Mouse (Mus musculus) c-Kit-positive CD71-positive TER-119-negative erythroid progenitor cells, embryonic 14.5 days (primary cell): Measurements from ENCODE around the gene Cdk5.

ENCODE experiments used
- DNase-seq: peaks from one replicate; pipeline ENCODE4 v3.0.0-alpha.2; 2013; ENCODE audit warnings: low read depth

Cdk5 gene

DNA sequence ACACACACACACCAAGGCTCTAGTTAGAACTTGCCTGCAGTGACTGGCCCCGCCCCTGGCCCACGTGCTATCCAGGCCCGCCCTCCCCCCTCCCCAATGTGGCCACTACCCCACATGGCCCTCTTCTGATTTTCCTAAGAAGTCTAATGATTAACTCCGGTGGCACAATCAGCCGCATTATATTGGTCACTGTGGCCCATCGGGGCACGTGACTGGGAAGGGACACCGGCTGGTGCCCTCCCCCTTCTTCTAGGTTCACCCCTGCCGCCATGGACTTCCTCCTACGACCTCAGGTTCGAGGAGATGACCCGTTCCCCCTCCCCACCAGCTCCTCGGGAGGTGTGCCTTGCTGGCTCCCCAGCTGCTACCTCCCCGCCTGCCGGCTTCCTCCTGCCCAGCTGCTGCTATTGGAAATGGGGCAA lies 4.7 kb upstream of the Cdk5 start:
- no peak for DNase-seq

DNA sequence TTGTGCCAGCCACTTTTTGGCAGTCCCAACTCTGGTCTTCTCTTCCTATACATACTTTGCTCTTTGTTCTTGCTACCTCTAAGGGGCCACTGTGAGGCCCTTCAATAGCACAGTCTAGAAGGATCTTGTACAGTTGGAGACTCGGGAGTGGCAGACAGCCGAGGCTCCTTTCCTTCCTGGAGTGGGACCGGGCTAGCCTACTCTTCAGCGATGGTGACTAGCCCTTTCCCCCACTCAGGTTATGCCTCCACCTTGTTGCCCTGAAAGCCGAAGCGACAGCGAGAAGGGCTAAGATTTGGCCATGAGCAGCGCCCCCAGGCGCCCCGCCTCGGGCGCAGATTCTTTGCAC lies 3.9 kb upstream of the Cdk5 start:
- DNase-seq, result no peak

DNA sequence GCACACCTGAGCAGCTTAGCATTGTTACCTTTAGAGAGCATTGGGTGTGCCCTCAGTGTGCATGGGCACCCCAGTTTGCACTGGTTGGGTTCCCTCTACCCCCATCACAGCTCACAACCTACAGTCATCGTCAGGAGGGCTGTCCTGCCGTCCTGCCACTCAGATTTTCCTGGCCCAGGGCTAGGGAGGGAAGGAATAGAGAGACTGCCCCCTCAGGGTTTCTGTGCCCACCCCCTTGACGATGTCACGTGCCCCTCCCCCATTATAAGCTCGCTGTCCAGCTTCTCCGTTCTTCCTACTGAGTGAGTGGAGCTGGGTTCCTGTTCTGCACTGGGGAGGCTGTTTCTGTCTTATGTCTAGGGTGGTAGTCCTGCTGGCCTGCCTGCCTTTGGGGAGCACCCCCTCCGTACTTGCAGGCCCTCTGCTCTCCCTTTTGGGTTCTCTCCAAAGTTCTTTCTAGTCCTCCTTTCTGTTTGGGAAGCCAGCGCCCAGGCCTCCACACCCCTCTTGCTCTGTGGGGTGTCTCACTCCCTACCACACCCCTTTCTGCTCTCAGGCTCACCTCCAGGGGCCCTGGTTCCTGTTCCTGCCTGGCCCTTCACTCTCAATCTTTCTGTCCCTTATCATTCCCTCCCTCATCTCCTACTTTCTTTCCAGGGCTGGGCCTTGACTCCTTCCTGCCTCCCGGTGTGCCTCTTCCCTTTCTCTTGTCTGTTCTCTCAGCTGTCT lies 3.4 kb upstream of the Cdk5 start:
- no peak for DNase-seq

DNA sequence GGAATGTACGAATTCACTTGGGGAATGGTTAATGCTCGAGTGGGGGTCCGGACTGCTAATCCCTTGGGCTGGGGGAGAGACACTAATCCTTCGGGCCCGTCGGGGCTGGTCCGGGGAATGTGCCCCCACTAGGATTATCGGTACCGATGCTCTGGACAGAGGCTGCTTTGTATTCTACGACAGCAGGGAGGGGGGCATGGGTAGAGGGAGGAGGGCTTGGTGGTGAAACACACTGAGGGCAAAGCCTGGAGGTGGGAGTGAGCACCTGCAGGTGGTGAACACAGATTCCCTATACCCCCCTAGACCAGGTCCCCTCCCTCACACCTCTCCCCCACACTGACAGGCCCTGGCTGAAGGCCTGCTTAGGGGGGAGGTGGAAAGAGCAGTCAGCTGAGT lies 2.7 kb upstream of the Cdk5 start:
- no peak for DNase-seq

DNA sequence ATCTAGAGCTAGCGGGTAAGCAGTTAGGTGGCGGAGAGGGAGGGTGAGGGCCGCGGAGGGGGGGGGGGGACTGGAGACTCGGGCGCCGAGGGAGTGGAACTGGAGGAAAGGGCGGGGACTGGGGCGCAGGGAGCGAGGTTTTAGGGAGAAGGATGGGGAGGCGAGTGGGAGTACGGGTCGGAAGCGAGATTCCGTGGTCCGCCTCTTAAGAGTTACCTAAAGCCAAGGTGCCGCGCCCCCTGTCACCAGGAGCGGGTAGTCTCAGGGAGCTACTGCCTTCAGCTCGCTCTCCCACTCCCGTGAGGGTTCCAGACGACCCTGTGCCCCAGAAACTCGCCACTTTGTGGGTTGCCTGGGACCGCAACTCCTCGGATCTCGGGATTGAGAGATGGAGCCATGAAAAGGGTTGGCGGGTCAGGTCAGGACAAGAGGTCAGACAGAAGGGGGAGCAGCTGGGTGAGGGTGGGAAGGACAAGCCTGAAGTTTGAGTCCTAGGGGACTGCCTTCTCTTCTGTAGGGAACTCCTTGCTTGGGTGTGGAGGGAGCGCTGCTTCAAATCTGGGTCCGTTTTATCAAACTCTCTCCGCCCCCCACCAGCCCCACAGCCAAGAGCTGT lies 2.2 kb upstream of the Cdk5 start:
- DNase-seq, result peak; percentile 45

DNA sequence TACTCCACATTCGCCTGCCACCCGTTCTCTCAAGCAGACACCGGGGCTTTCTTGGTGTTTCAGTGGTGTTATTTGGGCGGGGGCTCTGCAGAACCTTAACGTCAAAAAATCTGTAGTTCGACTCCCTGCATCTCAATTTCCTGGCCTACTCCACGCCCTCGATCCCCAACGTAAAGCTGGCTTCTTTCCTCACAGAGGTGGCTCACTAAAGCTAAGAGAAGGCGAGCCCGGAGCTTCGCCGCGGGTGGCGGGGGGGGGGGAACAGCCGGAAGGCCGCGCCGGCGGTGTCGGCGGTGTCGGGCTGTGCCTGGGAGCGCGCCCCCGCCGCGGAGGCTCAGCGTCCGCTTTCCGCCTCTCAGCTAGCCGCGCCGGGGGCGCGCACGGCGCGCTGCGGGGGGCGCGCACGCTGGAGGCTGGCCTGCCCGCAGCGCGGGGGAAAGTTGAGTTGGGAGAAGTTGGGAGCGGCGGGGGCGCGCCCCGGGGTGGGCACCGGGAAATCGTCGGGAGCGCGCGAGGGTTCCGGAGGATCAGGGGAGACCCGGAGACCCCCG lies 1.6 kb upstream of the Cdk5 start:
- peak; percentile 67 for DNase-seq

DNA sequence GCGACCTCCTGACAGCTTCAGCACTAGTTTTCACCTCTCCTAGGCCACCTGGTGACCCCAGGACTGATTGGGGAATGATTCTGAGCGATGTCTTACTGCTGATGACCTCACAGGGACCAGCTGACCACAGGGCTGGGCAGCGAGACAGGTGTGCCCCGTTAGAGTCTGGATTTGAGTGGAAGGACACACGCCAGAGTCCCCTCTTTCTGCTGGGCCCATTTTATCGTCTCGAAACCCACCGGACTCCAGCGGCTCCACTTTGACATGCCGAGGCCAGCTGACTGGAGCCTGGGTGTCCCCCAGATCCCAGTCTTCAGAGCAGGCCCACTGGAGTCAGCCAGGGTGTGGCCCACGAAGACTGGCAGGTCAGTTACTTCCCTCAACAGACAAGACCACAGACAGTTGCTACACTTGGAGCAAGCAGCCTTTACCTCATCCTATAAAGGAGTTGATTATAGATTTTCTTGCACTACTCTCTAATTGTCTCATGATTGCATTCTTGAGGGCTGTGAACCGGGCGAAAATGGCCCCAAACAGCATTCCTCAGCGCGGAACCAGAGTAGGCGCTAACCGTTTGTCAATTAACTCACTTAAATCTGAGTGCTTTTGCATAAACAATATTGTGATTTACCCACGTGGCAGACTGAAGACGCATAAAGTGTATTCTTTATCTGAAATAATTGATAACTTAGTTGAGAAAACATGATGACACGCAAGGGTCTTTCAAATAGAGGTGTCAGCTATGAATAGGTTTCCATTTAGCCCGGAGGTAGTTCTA lies 863 bp upstream of the Cdk5 start:
- no peak for DNase-seq

DNA sequence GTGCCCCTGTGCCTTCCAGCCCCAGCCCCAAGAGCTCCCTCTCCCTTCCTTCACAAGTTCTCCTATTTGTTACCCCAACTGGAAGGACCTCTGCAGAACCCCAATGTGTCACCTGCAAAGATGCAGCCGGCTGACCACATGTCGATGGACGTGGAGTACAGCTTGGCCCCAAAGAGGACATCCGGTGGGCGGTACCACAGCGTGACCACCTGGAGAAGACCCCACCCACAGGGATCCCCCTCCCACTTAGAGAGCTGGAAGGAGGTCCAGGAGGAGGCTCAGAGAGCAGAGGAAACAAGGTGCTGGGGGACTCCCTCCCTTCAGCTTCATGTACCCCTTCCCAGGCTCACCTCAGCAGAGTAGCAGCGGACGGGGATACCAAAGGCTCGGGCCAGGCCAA lies 2.9 kb downstream of the Cdk5 start:
- DNase-seq, result no peak

DNA sequence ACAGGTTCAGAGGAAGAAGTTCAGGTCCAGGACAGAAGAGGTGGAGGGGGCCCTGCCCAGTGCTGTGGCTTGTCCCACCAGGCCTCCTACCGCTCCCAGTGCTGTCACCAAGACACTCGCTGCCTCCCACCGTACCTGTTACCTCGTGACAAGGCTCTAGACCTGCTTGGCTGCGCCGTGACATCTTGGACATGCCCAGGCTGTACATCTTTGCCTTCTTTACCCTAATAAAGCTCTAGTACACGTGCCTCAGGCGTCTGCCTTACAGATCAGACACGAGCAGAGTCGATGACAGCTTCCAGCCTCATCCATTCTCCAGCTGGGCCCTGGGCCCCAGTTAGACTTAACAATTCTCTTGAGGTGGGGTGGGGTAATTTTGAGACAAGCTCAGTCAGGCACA lies 5.7 kb downstream of the Cdk5 start:
- DNase-seq, result no peak

DNA sequence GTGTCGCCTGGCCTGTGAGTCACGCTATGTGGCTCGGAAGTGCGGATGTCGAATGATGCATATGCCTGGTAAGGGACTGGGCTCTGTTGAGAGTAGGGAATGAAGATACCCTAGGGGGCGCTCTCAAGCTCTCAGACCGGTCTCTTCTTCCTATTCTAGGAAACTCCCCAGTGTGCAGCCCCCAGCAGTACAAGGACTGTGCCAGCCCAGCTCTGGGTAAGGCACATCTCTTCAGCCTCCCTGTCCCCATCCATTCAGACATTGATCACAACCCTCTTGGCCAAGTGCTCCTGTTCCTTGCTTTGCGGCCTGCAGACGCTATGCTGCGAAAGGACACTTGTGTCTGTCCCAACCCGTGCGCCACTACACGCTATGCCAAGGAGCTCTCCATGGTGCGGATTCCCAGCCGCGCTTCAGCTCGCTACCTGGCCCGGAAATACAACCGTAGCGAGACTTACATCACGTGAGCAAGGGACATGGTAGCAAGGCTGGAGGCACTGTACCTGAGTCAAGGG lies 7.1 kb downstream of the Cdk5 start:
- DNase-seq, result peak; percentile 64

DNA sequence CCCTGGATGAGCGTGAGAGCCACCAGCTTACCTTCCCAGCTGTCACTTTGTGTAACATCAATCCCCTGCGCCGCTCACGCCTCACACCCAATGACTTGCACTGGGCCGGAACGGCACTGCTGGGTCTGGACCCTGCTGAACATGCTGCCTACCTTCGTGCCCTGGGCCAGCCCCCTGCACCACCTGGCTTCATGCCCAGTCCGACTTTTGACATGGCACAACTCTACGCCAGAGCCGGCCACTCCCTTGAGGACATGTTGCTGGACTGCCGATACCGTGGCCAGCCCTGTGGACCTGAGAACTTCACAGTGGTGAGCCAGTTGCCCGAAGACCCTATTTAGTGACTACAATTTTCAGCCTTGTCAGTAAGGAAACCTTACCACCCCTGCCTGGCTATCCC lies 9.4 kb downstream of the Cdk5 start:
- DNase-seq, result no peak

DNA sequence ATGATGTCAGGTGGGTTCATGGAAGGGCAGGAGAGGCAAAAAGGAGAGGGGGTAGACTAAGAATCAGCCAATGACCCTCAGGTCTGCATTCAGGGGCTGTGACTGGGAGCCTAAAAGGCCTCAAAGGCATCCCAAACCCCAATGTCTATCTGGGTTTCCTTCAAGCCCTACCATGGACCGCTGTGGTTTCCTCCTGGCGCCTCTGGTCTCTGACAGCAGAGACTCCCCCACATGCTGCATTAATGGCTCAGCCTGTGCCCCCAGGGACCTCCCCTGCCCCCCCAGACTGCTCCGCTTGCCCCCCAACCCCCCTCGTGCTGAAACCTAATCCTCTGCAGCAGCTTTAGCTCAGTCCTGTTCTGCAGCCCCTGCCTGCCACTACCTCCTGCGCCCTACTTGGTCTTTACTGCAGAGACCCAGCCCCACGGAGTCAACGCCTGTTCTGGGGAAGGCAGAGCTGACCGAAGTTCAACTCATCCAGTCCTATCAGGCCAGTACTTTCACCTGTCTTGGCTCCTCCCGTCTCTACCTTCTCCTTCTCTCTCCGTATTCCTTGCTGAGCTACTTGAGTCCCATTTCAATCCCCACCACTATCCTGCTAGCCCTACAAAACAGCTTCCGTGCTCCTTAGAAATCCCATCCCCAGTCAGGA lies 10.2 kb downstream of the Cdk5 start, which contains the start of gene Asic3:
Gene Asic3 (plus strand): TSS at position 351 of the 652 bp plus-strand sequence.
- no peak for DNase-seq

DNA sequence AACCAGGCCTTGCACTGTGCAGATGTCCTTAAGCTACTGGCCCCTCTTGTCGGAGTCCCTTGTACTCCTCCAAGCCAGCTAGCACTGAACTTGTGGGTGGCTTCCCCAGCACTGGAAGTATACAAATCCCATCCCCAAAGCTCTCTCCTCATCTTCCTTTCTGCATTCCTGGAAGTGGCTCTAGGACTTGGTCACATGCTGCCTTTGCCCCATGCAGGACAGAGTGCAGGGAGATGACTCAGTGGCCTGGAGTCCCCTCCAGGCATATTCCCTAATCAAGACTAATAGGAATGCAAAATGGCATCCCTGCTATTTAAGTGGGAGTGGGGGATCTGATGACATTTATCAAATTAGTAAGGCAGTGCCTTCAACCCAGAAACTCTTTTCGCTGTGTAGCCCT lies 11.3 kb downstream of the Cdk5 start:
- no peak for DNase-seq

DNA sequence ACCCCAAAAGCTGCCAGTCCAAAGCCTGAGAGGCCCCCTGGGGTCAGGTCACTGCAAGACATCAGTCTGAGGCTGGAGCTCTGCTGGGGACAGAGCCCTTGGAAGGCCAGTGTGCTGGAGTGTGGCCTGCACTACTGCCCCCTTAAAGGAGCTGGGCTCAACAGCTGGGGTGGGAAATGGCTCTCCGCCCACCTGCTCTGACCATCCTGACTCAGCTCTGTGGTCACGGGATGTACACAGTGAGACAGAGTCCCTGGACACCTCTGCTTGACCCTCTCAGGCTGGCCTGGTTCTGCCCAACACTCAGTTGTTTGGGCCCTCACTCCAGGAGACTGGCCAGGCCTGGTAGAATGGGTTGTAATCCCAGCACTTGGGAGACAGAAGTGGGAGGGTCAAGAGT lies 13.9 kb downstream of the Cdk5 start:
- DNase-seq, result no peak

DNA sequence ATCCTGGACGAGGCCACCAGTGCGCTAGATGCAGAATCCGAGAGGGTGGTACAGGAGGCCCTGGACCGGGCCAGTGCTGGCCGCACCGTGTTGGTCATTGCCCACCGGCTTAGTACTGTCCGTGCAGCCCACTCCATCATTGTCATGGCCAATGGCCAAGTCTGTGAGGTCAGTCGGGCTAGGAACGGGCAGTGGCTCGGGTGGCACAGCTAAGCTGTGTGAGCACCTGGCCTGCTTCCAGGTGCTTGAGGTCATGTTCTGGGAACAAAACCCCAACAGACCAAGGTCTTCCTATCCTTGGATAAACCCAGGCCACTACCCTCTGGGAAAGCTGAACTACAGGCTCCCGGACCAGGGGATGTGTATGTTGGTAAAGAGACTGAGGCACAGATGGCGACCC lies 14.7 kb downstream of the Cdk5 start:
- DNase-seq, result no peak

DNA sequence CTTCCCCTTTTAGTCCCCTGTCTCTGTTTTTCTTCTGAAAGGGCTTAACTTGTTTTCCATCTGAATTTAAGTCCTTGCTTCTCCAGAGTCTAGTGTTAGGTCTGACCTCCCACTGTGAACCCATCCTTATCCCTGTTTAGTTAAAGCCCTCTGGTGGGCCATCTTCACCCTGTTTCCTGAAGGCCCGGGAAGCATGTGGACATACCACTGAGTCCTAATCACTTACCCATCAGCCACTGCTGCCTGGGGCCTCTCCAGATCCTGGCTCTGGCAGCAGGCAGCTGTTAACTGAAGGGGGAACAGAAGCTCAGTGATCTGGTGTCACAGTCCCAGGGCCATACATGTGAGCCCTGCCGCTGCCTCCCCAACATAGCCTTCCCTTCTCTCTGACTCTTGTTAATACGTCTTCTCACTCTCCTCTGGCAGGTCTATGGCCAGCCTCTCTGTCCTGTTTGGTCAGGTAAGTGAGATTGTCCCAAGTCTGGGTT lies 17.9 kb downstream of the Cdk5 start:
- DNase-seq, result no peak

DNA sequence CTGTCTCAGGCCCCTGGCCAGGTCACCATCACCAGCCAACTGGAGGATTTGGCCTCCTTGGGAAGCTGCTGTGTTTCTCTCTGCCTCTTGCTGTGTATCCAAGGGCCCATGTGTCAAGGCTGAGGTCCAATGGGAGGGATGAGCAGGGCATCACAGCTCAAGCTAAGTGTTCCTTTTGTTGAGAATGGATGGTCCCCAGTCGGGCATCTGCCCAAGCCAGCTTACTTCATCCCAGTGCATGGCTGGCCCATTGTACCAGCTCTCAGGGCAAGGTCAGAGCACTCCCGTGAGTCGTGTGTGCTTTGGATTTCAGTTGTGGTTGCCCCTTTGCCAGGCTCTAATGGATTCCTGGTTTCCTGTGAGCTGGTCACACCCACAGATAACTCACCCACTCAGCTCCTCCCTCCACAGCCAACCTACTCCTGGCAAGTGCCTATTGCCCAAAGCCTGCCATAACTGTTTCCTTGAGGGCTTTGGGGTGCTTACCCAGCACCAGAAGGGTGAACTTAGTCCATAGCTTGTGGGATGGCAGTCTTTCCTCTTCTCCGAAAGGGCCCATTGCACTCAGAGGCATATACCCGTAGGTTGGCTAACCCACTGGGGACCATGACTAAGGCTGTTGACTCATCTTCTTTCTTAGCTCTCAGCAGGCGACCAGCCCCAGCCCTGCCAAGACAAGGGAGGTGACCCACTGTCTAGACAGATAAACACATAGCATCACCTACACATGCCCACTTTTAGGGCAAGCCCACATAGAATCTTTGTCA lies 18.6 kb downstream of the Cdk5 start:
- no peak for DNase-seq

DNA sequence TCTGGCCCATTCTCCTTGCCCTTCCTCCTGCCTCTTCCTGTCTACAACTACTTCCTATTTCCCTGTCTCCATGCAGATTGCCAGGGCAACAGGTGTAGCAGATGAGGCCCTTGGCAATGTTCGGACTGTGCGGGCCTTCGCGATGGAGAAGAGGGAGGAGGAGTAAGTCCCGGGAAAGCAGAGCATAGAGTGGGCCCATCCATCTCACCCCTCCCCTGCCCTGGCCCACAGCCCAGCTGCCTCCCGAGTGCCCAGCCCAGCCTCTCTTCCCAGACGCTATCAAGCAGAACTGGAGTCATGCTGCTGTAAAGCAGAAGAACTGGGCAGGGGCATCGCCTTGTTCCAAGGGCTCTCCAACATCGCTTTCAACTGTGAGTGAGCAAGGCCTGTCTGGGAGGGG lies 21.4 kb downstream of the Cdk5 start:
- no peak for DNase-seq

DNA sequence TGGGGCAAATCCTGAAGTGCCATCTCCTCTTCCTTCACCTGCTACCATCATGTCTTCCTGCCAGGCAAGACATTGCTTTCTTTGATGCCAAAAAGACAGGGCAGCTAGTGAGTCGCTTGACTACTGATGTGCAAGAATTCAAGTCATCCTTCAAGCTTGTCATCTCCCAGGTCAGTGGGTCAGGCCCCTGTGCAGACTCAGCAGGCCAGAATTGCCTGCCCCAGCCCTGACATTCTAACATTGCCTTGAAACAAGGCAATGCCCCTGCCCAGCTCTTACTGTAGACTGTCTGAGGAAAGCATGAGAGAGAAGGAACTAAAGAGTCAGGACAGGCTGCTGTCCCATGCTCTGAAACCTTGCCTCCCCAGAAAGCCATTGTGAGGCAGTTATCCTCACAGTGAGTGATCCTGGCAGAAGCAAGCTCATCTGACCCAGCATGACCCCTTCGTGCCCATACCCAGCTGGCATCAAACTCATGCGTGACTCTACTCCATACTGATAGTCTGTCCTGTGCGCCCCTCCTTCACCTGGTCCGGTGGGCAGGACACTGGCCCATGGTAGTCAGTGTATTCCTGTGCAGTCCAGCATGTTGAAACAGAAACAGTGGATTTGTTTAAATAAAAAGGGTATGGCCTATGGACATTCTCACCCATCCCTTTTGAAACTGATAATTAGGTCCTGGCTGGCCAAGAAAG lies 22.3 kb downstream of the Cdk5 start:
- DNase-seq, result no peak

DNA sequence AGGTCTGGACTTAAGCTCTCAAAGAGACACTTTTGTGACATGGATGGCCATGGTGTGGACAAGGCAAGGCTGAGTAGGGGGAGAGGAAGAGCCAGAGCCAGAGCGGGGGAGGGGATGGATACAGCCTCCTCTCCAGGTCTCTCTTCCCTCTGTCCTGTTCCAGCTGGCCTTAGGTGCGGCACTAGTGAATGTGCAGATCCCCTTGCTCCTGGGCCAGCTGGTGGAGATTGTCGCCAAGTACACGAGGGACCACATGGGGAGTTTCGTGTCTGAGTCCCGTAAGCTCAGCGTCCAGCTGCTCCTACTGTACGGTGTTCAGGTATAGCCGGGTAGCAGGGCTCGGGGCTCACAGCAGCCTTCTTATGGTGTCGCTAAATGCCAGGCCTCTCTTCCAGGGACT lies 23.0 kb downstream of the Cdk5 start:
- DNase-seq, result no peak

DNA sequence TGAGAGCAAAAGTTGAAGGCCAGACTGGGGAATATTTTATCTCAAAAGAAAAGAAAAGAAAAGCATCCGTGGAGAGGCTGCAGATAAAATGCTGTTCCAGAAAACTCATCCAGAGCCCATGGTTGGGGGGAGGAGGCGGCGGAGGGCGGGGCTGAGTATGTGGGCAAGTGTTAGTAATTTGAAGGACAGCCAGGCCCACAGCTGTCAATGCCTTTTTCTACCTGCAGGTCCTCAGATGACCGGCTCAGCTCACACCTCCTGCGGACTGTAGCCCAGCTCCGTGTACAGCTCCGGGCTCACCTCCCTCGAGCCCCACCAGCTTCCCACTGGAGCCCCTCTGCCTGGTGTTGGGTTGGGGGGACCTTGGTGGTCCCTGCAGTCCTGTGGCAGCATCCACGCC lies 23.6 kb downstream of the Cdk5 start:
- no peak for DNase-seq
